Mouse (Mus musculus): Measurements from ENCODE around the gene Psapl1. TPM values are rescaled to one million over a fixed set of nuclear protein-coding genes. Genes with fewer than 3 reads are reported as not detected.

Psapl1 gene
- polyA plus RNA-seq, 1 experiment from 2014 or later = 0.19 TPM

DNA sequence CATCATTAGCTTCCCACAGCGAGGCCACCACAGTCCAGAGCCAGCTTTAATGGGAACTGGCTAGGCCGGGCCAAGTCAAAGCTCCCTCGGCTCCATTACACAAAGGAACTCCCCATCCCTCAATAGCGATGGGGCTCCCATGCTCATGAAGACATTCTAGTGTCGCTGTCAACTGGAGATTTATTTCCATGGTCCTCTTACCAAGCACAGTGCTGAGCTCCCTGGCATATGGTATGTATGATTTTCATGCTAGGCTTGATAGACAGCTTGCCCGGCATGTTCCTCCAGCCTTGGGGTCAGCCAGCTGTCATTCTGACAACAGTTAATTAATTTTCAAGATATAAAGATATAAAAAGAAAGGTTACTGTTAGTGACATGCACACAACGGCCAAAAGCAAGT lies 21.5 kb upstream of the Psapl1 start:
- Histone ChIP-seq H3K27ac (no peak overlapping the region), H3K9ac (no peak overlapping the region), H3K4me1 (no peaks in the 10 kb centered on the region), H3K4me3 (no peak overlapping the region), H3K4me2 (no peak overlapping the region), H3K27me3 (no peaks in the 10 kb centered on the region), H3K36me3 (no peaks in the 10 kb centered on the region), H3K9me3 (no peaks in the 10 kb centered on the region)
- WGBS = 59% methylated on average over 7 of the region's 7 CpGs
- no peak for ATAC-seq (ENCODE audit: borderline replicate concordance, extremely low read depth, low FRiP score, low TSS enrichment)

- H3K36me3 ChIP-seq = no peaks in the 10 kb centered on the region
These were observed 17.3 kb upstream of the Psapl1 start for GRCm38 (mm10) chr5:36186294-36187053.

GRCm38 (mm10) chr5:36188310-36188709 lies 15.5 kb upstream of the Psapl1 start:
- Histone ChIP-seq H3K36me3 (no peaks in the 10 kb centered on the region), H3K27me3 (no peaks in the 10 kb centered on the region), H3K9ac (no peak overlapping the region), H3K9me3 (no peaks in the 10 kb centered on the region), H3K4me3 (no peak overlapping the region), H3K27ac (no peak overlapping the region), H3K4me1 (no peaks in the 10 kb centered on the region), H3K4me2 (no peak overlapping the region)
- no peak for ATAC-seq (ENCODE audit: borderline replicate concordance, extremely low read depth, low FRiP score, low TSS enrichment)
- 85% methylated on average over 4 of the region's 4 CpGs for WGBS

More at GRCm38 (mm10) chr5:36186294-36187053, 17.3 kb upstream of the Psapl1 start:
- 38% methylated on average over 8 of the region's 8 CpGs for WGBS
- ATAC-seq (ENCODE audit: borderline replicate concordance, extremely low read depth, low FRiP score, low TSS enrichment) = 0 out of 2 replicates have a peak, but pooled peaks have one; percentile 15
- Histone ChIP-seq H3K9ac (no peak overlapping the region), H3K27me3 (no peaks in the 10 kb centered on the region), H3K27ac (no peak overlapping the region), H3K4me3 (no peak overlapping the region), H3K4me1 (no peaks in the 10 kb centered on the region), H3K9me3 (no peaks in the 10 kb centered on the region), H3K4me2 (no peak overlapping the region)

GRCm38 (mm10) chr5:36191285-36191684 lies 12.5 kb upstream of the Psapl1 start:
- H3K4me1 ChIP-seq = 0 out of 2 replicates have a peak, but pooled peaks cover 3% of the 10 kb centered on the region
- no peak for ATAC-seq (ENCODE audit: borderline replicate concordance, extremely low read depth, low FRiP score, low TSS enrichment)
- 83% methylated on average over 4 of the region's 4 CpGs for WGBS
- H3K27ac ChIP-seq = no peak overlapping the region
- no peaks in the 10 kb centered on the region for H3K36me3 ChIP-seq
- no peak overlapping the region for H3K4me2 ChIP-seq
- H3K9ac ChIP-seq = no peak overlapping the region
- no peaks in the 10 kb centered on the region for H3K27me3 ChIP-seq
- H3K9me3 ChIP-seq = no peaks in the 10 kb centered on the region
- H3K4me3 ChIP-seq = no peak overlapping the region

DNA sequence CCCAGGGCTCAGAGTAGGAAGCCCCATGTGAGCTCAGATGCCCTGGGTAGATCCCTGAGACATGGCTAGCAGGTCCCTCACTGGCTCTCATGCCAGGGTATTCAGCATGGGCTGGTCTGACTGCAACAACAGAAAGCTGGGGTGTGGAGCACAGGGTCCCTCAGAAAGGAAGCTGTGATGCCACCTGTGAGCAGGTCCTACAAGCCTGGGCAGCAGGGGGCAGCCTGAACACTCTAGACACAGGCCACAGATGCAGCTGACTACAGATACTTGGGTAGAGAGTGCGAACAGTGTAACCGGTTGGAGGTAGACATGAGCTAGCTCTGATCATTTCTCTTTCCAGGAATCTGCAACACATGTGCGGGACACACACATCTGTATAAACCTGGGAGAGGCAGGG lies 11.9 kb upstream of the Psapl1 start:
- Histone ChIP-seq H3K9ac (no peak overlapping the region), H3K4me1 (0 out of 2 replicates have a peak, but pooled peaks cover 3% of the 10 kb centered on the region), H3K4me2 (no peak overlapping the region), H3K36me3 (no peaks in the 10 kb centered on the region), H3K27me3 (no peaks in the 10 kb centered on the region), H3K9me3 (no peaks in the 10 kb centered on the region), H3K27ac (no peak overlapping the region), H3K4me3 (no peak overlapping the region)
- ATAC-seq (ENCODE audit: borderline replicate concordance, extremely low read depth, low FRiP score, low TSS enrichment) = no peak
- 69% methylated on average over 3 of the region's 3 CpGs for WGBS

DNA sequence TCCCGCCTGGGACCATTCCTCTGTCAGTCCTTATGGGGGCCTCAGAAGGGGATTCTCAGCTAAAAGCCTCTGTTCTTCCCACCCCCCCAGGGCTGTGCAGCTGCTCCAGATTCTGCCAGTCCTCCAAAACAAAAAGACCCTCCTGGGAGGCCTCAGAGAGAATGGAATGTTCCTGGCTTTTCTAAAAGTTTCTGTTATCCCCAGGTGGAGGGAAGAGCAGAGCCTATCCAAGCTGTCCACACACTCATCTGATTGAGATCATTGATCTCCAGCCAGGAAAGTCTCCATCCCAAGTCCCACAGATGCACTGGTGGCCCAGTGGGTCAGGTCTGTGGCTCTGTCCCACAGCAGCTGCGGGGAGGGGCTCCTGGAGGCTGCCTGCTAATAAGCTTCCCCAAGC lies 11.1 kb upstream of the Psapl1 start:
- 74% methylated on average over 2 of the region's 2 CpGs for WGBS
- no peak for ATAC-seq (ENCODE audit: borderline replicate concordance, extremely low read depth, low FRiP score, low TSS enrichment)

DNA sequence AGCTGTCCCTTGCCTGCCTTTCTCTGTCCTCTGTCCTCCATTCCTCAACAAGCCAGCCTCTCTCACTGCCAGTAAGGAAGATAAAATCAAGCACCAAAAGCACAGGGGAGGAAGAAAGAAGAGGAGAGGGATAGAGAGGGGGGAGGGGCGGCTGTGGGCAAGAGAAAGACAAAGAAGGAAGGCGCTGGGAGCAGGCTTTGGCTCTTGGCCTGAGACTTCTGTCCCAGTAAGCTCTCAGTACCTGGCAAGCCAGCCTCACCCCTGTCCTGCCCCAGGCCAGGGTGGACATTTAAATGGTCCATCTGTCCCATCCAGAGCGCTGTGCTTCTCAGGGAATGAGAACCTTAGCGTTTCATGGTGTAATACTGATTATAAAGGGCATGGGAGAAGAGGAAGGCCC lies 9.2 kb upstream of the Psapl1 start:
- no peak for ATAC-seq (ENCODE audit: borderline replicate concordance, extremely low read depth, low FRiP score, low TSS enrichment)
- no peak overlapping the region for H3K27ac ChIP-seq
- no peak overlapping the region for H3K9ac ChIP-seq
- peaks cover 3% of the 10 kb centered on the region; the same call in 1 of the 2 replicates for H3K4me1 ChIP-seq
- H3K4me3 ChIP-seq = no peak overlapping the region
- H3K27me3 ChIP-seq = no peaks in the 10 kb centered on the region
- no peaks in the 10 kb centered on the region for H3K36me3 ChIP-seq
- H3K9me3 ChIP-seq = no peaks in the 10 kb centered on the region
- H3K4me2 ChIP-seq = no peak overlapping the region
- WGBS = 63% methylated on average over 4 of the region's 4 CpGs

More for the DNA sequence above, 11.1 kb upstream of the Psapl1 start:
- H3K4me1 ChIP-seq = 0 out of 2 replicates have a peak, but pooled peaks cover 3% of the 10 kb centered on the region
- H3K9me3 ChIP-seq = no peaks in the 10 kb centered on the region
- no peak overlapping the region for H3K27ac ChIP-seq
- no peaks in the 10 kb centered on the region for H3K27me3 ChIP-seq
- H3K9ac ChIP-seq = no peak overlapping the region
- H3K4me3 ChIP-seq = no peak overlapping the region
- H3K4me2 ChIP-seq = no peak overlapping the region
- no peaks in the 10 kb centered on the region for H3K36me3 ChIP-seq

DNA sequence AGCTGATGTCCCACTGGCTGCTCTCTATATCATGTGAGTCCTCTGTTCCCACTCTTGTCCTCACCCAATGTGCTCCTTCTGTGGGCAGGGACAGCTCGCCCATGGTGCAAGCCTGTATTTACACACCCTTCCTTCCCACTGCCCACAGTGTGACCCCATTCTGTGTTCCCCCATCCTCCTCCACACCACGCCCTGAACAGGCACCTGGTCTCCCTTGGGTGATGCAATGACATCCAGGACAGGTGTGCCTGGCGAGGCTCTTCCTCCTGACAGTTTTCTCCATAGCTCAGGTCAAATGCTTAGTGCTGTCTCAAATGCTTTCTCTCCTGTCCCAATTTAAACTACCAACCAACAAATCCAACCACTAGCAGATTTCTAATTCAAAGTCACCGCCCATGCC lies 8.4 kb upstream of the Psapl1 start:
- no peak for ATAC-seq (ENCODE audit: borderline replicate concordance, extremely low read depth, low FRiP score, low TSS enrichment)
- Histone ChIP-seq H3K36me3 (no peaks in the 10 kb centered on the region), H3K4me1 (peaks cover 3% of the 10 kb centered on the region; the same call in 1 of the 2 replicates), H3K27me3 (no peaks in the 10 kb centered on the region), H3K4me2 (no peak overlapping the region), H3K27ac (no peak overlapping the region), H3K9me3 (no peaks in the 10 kb centered on the region), H3K9ac (no peak overlapping the region), H3K4me3 (no peak overlapping the region)
- 86% methylated on average over 4 of the region's 4 CpGs for WGBS

DNA sequence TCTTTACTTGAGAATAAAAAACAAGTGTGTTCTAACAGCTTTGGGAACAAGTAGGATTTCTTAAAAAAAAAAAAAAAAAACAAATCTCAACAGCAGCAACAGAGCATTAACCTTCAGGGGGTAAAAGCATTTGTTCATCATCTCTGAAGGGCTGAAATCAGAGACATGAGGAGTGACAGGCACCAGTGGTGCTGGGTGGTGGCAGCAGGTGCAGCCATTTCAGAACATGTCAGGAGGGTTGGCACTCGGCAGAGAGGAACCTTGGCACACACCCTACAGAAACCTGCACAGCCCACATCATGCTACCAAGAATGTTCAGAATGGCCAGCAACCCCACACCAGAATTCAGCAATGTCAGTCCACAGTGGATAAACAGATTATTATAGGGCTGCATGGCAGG lies 4.3 kb upstream of the Psapl1 start:
- peaks cover 11% of the 10 kb centered on the region; the same call in 1 of the 2 replicates for H3K4me1 ChIP-seq
- no peak overlapping the region for H3K9ac ChIP-seq
- 50% methylated on average over 1 of the region's 1 CpGs for WGBS
- no peaks in the 10 kb centered on the region for H3K9me3 ChIP-seq
- no peaks in the 10 kb centered on the region for H3K27me3 ChIP-seq
- H3K4me3 ChIP-seq = no peak overlapping the region
- ATAC-seq (ENCODE audit: borderline replicate concordance, extremely low read depth, low FRiP score, low TSS enrichment) = no peak
- H3K27ac ChIP-seq = no peak overlapping the region
- H3K4me2 ChIP-seq = no peak overlapping the region
- no peaks in the 10 kb centered on the region for H3K36me3 ChIP-seq

GRCm38 (mm10) chr5:36202781-36203180 lies 1.0 kb upstream of the Psapl1 start:
- Histone ChIP-seq H3K9me3 (no peaks in the 10 kb centered on the region), H3K36me3 (no peaks in the 10 kb centered on the region), H3K4me2 (no peak overlapping the region), H3K27ac (no peak overlapping the region), H3K27me3 (no peaks in the 10 kb centered on the region), H3K4me3 (no peak overlapping the region), H3K4me1 (peaks cover 12% of the 10 kb centered on the region; the same call in 1 of the 2 replicates), H3K9ac (no peak overlapping the region)
- 72% methylated on average over 5 of the region's 5 CpGs for WGBS
- no peak for ATAC-seq (ENCODE audit: borderline replicate concordance, extremely low read depth, low FRiP score, low TSS enrichment)

DNA sequence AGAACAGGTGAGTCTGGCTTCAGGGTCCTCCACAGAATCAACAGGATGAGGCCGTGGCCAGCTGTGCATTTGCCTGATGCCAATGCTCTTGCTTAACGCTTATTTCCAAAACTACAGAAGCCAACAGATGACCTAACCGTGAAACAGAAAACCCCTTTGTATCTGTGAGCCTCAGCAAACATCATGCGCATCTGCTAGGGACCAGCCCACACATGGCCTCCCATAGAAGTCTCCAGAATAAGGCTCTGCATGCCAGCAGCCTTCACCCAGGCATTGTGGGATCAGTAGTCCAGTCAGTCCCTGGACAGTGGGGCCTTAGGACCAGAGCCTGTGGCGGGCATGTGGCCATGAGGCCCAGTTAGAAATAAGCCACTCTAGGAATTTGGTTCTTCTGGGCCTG lies 400 bp upstream of the Psapl1 start:
- H3K27ac ChIP-seq = no peak overlapping the region
- no peaks in the 10 kb centered on the region for H3K36me3 ChIP-seq
- H3K4me1 ChIP-seq = peaks cover 12% of the 10 kb centered on the region
- H3K4me3 ChIP-seq = no peak overlapping the region
- no peak for ATAC-seq (ENCODE audit: borderline replicate concordance, extremely low read depth, low FRiP score, low TSS enrichment)
- H3K27me3 ChIP-seq = no peaks in the 10 kb centered on the region
- H3K9me3 ChIP-seq = no peaks in the 10 kb centered on the region
- no peak overlapping the region for H3K4me2 ChIP-seq
- no peak overlapping the region for H3K9ac ChIP-seq
- 83% methylated on average over 5 of the region's 5 CpGs for WGBS

DNA sequence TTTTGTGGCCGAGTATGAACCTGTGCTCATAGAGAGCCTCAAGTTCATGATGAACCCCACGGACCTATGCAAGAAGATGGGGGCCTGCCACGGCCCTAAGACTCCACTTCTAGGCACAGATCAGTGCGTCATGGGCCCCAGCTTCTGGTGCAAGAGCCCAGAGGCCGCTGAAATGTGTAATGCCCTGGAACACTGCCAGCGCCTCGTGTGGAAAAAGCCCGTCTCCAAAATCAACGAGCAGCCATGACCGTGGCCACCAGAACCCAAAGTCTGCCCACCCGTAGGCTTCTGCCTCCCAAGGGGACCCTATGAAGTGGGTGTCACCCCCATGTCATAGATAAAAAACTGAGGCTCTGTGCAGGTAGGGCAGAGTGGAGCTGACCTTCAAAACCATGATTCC lies 1.6 kb downstream of the Psapl1 start:
- 46% methylated on average over 11 of the region's 11 CpGs for WGBS
- no peak overlapping the region for H3K4me2 ChIP-seq
- no peaks in the 10 kb centered on the region for H3K27me3 ChIP-seq
- no peak overlapping the region for H3K9ac ChIP-seq
- no peak for ATAC-seq (ENCODE audit: borderline replicate concordance, extremely low read depth, low FRiP score, low TSS enrichment)
- peaks cover 18% of the 10 kb centered on the region for H3K4me1 ChIP-seq
- no peak overlapping the region for H3K4me3 ChIP-seq
- no peaks in the 10 kb centered on the region for H3K36me3 ChIP-seq
- H3K9me3 ChIP-seq = no peaks in the 10 kb centered on the region
- H3K27ac ChIP-seq = no peak overlapping the region
